Mouse (Mus musculus): ENCODE measurements at regions not wholly inside any gene's neighbourhood (a gene's known extent, or its start where the extent isn't known, plus 50 kb on each side); places are given as distances from the start of the nearest gene placed in this dataset.

GRCm38 (mm10) chr10:12115767-12116166, 753.4 kb downstream of the Utrn start:
- Histone ChIP-seq H3K4me1 (no peaks in the 10 kb centered on the region), H3K36me3 (no peaks in the 10 kb centered on the region), H3K9me3 (no peaks in the 10 kb centered on the region), H3K9ac (replicated peaks) (no peak overlapping the region), H3K27ac (replicated peaks) (no peak overlapping the region), H3K27me3 (no peaks in the 10 kb centered on the region), H3K4me3 (no peak overlapping the region), H3K4me2 (replicated peaks) (no peak overlapping the region)
- WGBS, result 73% methylated on average over 3 of the region's 3 CpGs
- ATAC-seq (replicated peaks), result no peak

GRCm38 (mm10) chr10:12116662-12117303, 752.4 kb downstream of the Utrn start:
- Histone ChIP-seq H3K9ac (replicated peaks) (no peak overlapping the region), H3K27me3 (no peaks in the 10 kb centered on the region), H3K27ac (replicated peaks) (no peak overlapping the region), H3K4me2 (replicated peaks) (no peak overlapping the region), H3K4me3 (no peak overlapping the region), H3K36me3 (no peaks in the 10 kb centered on the region), H3K9me3 (no peaks in the 10 kb centered on the region), H3K4me1 (no peaks in the 10 kb centered on the region)
- ATAC-seq (replicated peaks), result 0 out of 2 replicates have a peak, but pooled peaks have one; percentile 26
- 66% methylated on average over 6 of the region's 6 CpGs for WGBS

DNA sequence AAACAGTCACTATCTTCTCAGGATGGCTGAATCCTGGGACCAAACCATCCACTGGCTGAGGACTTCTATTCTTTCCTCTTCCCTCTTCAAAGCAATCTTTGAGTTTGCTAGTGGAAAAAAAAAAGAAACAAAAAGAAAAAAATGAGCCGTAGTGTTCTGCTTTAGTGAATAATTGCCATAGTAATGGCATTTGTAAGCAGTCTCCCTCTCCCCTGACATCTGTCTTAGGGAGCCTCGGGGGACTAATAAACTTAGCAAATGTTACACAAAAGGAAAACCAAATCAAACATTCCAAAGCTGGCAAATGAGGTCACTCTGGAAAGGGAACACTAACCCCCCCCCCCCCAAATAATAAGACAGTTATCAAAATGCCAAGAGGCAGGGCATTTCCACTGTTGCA, 744.9 kb downstream of the Utrn start:
- no peak for ATAC-seq (replicated peaks)
- Histone ChIP-seq H3K4me1 (no peaks in the 10 kb centered on the region), H3K9ac (replicated peaks) (no peak overlapping the region), H3K9me3 (no peaks in the 10 kb centered on the region), H3K4me3 (no peak overlapping the region), H3K36me3 (no peaks in the 10 kb centered on the region), H3K27ac (replicated peaks) (no peak overlapping the region), H3K27me3 (no peaks in the 10 kb centered on the region), H3K4me2 (replicated peaks) (no peak overlapping the region)
- WGBS, result 18% methylated on average over 2 of the region's 2 CpGs

- Histone ChIP-seq H3K27ac (replicated peaks) (no peak overlapping the region), H3K4me1 (no peaks in the 10 kb centered on the region), H3K36me3 (no peaks in the 10 kb centered on the region), H3K4me3 (no peak overlapping the region), H3K27me3 (no peaks in the 10 kb centered on the region), H3K9me3 (no peaks in the 10 kb centered on the region), H3K4me2 (replicated peaks) (no peak overlapping the region), H3K9ac (replicated peaks) (no peak overlapping the region)
- WGBS, result 60% methylated on average over 3 of the region's 3 CpGs
- ATAC-seq (replicated peaks), result no peak
Measured at GRCm38 (mm10) chr10:12129486-12129885, 739.7 kb downstream of the Utrn start.

DNA sequence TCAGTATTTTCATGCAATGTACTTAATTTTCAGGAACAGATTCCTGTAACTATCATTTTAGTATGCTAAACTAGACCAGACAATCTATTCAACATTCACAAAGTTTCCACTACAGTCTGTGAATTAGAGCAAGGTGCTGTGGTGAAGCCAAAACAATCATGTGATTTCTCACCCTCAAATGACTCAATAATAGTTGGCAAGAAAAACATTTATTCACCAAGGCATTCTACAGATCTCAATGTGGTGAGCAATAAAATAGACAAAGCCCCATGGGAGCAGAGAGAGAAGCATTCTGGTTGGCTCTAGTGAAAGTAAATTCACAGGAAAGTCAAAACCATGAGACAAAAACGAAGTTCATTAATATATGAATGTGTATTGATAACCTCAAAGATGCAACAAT, 724.5 kb downstream of the Utrn start:
- Histone ChIP-seq H3K9me3 (no peaks in the 10 kb centered on the region), H3K4me3 (no peak overlapping the region), H3K4me2 (replicated peaks) (no peak overlapping the region), H3K27me3 (no peaks in the 10 kb centered on the region), H3K4me1 (no peaks in the 10 kb centered on the region), H3K9ac (replicated peaks) (no peak overlapping the region), H3K27ac (replicated peaks) (no peak overlapping the region), H3K36me3 (no peaks in the 10 kb centered on the region)
- WGBS, result 62% methylated on average over 1 of the region's 1 CpGs
- no peak for ATAC-seq (replicated peaks)

DNA sequence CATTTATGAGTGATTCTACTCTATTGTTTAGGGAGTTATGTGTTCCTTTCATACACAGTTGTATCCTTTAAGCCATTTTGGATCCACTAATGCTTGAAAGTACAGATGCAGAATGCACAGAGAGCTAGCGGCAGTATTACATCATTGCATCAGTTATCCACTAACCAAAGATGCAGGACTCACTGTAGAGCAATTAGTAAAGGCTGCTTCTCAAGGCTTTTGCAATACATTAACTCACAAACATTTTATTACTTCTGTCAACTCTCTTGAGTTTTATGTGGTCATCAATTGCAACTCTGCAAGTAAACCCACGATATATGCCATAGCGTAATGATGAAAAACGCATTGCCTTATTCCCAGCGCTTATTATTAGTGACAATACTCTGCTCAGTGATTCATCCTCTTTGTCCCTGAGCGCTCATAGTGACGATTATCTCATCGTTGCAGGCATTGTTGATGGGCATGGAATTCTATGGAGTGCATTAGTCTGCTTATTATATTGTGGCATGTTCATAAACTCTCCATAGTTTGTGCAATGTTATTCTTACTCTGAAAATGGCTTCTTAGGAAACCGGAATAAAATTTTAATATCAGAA, 722.1 kb downstream of the Utrn start:
- Histone ChIP-seq H3K36me3 (no peaks in the 10 kb centered on the region), H3K27ac (replicated peaks) (no peak overlapping the region), H3K4me3 (no peak overlapping the region), H3K4me1 (no peaks in the 10 kb centered on the region), H3K4me2 (replicated peaks) (no peak overlapping the region), H3K9ac (replicated peaks) (no peak overlapping the region), H3K27me3 (no peaks in the 10 kb centered on the region), H3K9me3 (no peaks in the 10 kb centered on the region)
- no peak for ATAC-seq (replicated peaks)
- WGBS, result 89% methylated on average over 9 of the region's 9 CpGs

- no peaks in the 10 kb centered on the region for H3K27me3 ChIP-seq
- no peaks in the 10 kb centered on the region for H3K36me3 ChIP-seq
- no peak overlapping the region for H3K4me2 ChIP-seq (replicated peaks)
- WGBS, result 73% methylated on average over 3 of the region's 3 CpGs
- no peak overlapping the region for H3K9ac ChIP-seq (replicated peaks)
- peak; percentile 68; the same call in 1 of the 2 replicates for ATAC-seq (replicated peaks)
- H3K4me1 ChIP-seq, result no peaks in the 10 kb centered on the region
- no peak overlapping the region for H3K27ac ChIP-seq (replicated peaks)
- H3K9me3 ChIP-seq, result no peaks in the 10 kb centered on the region
- H3K4me3 ChIP-seq, result no peak overlapping the region
Measured at GRCm38 (mm10) chr10:12170243-12170642, 698.9 kb downstream of the Utrn start.

DNA sequence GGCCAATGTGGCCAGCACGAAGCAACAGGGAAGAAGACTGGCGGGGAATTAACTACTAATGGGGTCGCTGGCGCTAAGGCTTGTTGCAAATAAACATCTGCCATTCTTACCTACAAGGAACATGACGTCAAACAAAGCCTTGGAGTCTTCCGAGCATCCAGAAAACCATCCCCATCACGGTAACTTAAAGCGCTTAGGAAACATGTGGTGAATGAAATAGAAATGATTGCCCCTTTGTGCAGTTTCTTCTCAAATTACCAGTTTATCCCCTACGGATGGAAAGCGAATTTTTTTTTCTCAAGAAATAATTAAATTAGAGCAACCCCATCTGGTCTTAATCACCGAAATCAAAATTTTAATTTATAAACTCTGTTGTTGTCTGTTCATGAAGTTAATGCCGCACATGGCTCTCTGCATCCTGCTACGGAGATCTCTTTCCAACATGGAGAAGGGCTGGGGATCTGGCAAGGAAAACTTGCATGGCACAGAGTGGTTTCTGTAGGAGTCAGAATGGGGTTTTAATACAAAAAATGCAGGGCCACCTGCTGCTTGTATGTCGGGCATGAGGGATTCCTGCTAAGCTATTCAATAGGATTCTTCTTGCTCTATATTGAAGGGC, 694.9 kb downstream of the Utrn start:
- Histone ChIP-seq H3K4me1 (no peaks in the 10 kb centered on the region), H3K4me2 (replicated peaks) (no peak overlapping the region), H3K4me3 (no peak overlapping the region), H3K36me3 (no peaks in the 10 kb centered on the region), H3K9ac (replicated peaks) (no peak overlapping the region), H3K9me3 (no peaks in the 10 kb centered on the region), H3K27me3 (no peaks in the 10 kb centered on the region), H3K27ac (replicated peaks) (no peak overlapping the region)
- WGBS, result 65% methylated on average over 14 of the region's 14 CpGs
- ATAC-seq (replicated peaks), result no peak

DNA sequence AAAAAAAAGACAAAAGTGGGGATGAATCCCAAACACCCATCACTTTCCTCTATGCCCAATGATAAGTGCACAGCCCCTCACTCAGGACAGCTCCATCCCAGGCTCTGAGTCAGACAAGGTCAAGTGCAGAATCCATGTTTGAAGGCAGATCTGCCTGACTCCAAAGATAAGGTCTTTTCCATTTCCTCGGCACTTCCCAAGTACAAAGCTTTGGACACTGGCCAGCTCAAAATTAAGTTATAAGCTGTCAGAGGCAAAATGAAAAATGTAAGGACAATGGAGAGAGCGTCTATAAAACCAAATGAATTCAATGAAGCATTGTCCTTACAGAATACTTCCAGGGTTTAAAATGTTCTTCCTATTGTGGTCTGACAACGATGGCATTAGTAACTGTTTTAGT, 694.0 kb downstream of the Utrn start:
- ATAC-seq (replicated peaks), result no peak
- Histone ChIP-seq H3K9me3 (no peaks in the 10 kb centered on the region), H3K4me1 (no peaks in the 10 kb centered on the region), H3K27ac (replicated peaks) (no peak overlapping the region), H3K27me3 (no peaks in the 10 kb centered on the region), H3K9ac (replicated peaks) (no peak overlapping the region), H3K4me3 (no peak overlapping the region), H3K36me3 (no peaks in the 10 kb centered on the region), H3K4me2 (replicated peaks) (no peak overlapping the region)
- 81% methylated on average over 3 of the region's 3 CpGs for WGBS

DNA sequence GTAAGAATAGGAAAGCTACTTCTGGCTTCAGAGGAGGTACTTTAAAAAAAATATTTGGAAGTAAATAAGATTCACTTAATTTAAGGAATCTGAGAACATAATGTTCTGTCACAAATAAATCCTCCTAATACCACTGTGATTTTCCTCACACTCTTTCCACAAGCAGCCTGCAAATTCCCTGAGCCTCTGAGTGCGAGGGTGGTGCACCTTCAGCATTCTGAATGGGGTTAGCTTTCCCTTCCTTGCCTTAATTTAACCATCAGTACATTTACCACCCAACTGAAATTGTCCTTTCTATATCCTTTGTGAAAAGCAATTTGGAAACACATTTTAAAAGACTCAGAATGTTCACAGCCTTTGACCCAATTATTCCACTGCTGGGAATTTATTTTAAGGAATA, 691.7 kb downstream of the Utrn start:
- Histone ChIP-seq H3K4me3 (no peak overlapping the region), H3K9ac (replicated peaks) (no peak overlapping the region), H3K27ac (replicated peaks) (no peak overlapping the region), H3K4me2 (replicated peaks) (no peak overlapping the region), H3K9me3 (no peaks in the 10 kb centered on the region), H3K4me1 (no peaks in the 10 kb centered on the region), H3K27me3 (no peaks in the 10 kb centered on the region), H3K36me3 (no peaks in the 10 kb centered on the region)
- WGBS, result 70% methylated on average over 1 of the region's 1 CpGs
- no peak for ATAC-seq (replicated peaks)

DNA sequence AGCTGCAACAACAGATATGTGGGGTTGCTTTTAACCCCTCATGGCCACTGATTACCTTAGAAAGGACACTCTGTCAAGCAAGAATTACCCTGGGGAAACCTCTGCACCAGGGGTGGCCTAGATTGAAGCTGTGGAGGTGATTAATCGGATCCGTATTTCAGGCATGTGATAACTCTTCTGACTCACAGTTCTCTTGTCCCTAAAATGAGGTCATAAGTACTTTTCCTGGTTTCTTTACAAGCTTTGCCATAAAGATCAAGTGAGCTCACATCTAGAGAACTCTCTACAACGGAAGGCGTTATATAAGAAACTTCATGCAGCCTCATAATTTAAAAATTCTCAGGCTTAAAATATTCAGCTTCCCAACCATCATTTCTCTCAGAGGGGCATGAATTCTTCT, 688.2 kb downstream of the Utrn start:
- no peaks in the 10 kb centered on the region for H3K36me3 ChIP-seq
- no peak overlapping the region for H3K9ac ChIP-seq (replicated peaks)
- no peaks in the 10 kb centered on the region for H3K4me1 ChIP-seq
- H3K4me3 ChIP-seq, result no peak overlapping the region
- no peaks in the 10 kb centered on the region for H3K27me3 ChIP-seq
- H3K9me3 ChIP-seq, result no peaks in the 10 kb centered on the region
- 91% methylated on average over 4 of the region's 4 CpGs for WGBS
- H3K4me2 ChIP-seq (replicated peaks), result no peak overlapping the region
- no peak for ATAC-seq (replicated peaks)
- H3K27ac ChIP-seq (replicated peaks), result no peak overlapping the region

GRCm38 (mm10) chr10:12186918-12187639, 682.1 kb downstream of the Utrn start:
- Histone ChIP-seq H3K9ac (replicated peaks) (peak overlapping the region; percentile 19; the same call in 1 of the 2 replicates), H3K4me3 (no peak overlapping the region), H3K27ac (replicated peaks) (peak overlapping the region; percentile 23), H3K36me3 (no peaks in the 10 kb centered on the region), H3K27me3 (no peaks in the 10 kb centered on the region), H3K4me2 (replicated peaks) (peak overlapping the region; percentile 26), H3K9me3 (no peaks in the 10 kb centered on the region), H3K4me1 (peaks cover 20% of the 10 kb centered on the region)
- WGBS, result 42% methylated on average over 13 of the region's 13 CpGs
- ATAC-seq (replicated peaks), result peak; percentile 41

All from forebrain, embryonic 15.5 days (tissue).